Mouse (Mus musculus) urinary bladder, postnatal 4 days (tissue): Measurements from ENCODE around the gene Ppp1r27.
"Not testable (repeated sequence)": the region's sequence is repeated elsewhere in the genome, so short reads cannot be mapped to it uniquely, and the experiment has no call there.

Source experiments
- DNase-seq, 2 experiments: peaks; one replicate each; pipeline ENCODE4 v3.0.0; 2021 to 2022; ENCODE audit warnings: low spot score in 2 of 2

Ppp1r27 gene

GRCm38 (mm10) chr11:120550810-120551440 lies at the start of gene Ppp1r27:
TSS of gene Ppp1r27 (minus strand) at chr11:120551132.
- DNase-seq: no peak

GRCm38 (mm10) chr11:120600716-120601115 lies 49.8 kb upstream of the Ppp1r27 start:
- no peak for DNase-seq

GRCm38 (mm10) chr11:120598990-120599549 lies 48.1 kb upstream of the Ppp1r27 start:
- DNase-seq: no peak

- DNase-seq: peak; percentile 92 to 95
Measured at GRCm38 (mm10) chr11:120598283-120598989, 47.5 kb upstream of the Ppp1r27 start, which contains the start of the genes Alyref and Anapc11. TSS of gene Alyref (minus strand) at chr11:120598365. TSS of gene Anapc11 (plus strand) at chr11:120598421.

- DNase-seq: no peak
Measured at GRCm38 (mm10) chr11:120597240-120598235, 46.6 kb upstream of the Ppp1r27 start.

GRCm38 (mm10) chr11:120588531-120588930 lies 37.6 kb upstream of the Ppp1r27 start:
- DNase-seq: no peak

GRCm38 (mm10) chr11:120583937-120584336 lies 33.0 kb upstream of the Ppp1r27 start:
- DNase-seq: no peak

GRCm38 (mm10) chr11:120582982-120583293 lies 32.0 kb upstream of the Ppp1r27 start:
- not testable (repeated sequence) for DNase-seq

- no peak for DNase-seq
Measured at GRCm38 (mm10) chr11:120582268-120582981, 31.5 kb upstream of the Ppp1r27 start.

- peak; percentile 86 to 91 for DNase-seq
Measured at GRCm38 (mm10) chr11:120581490-120582267, 30.7 kb upstream of the Ppp1r27 start, which contains the start of gene Arhgdia. TSS of gene Arhgdia (minus strand) at chr11:120581624.

- DNase-seq: peak in 1 of 2 experiments; percentile 43
Measured at GRCm38 (mm10) chr11:120580871-120581331, 30.0 kb upstream of the Ppp1r27 start.

- DNase-seq: no peak
Measured at GRCm38 (mm10) chr11:120580190-120580589, 29.3 kb upstream of the Ppp1r27 start.

GRCm38 (mm10) chr11:120579316-120580107 lies 28.6 kb upstream of the Ppp1r27 start:
- peak; percentile 52 to 79 for DNase-seq

- no peak for DNase-seq
Measured at GRCm38 (mm10) chr11:120578694-120579243, 27.8 kb upstream of the Ppp1r27 start.

GRCm38 (mm10) chr11:120578024-120578693 lies 27.2 kb upstream of the Ppp1r27 start:
- no peak for DNase-seq

GRCm38 (mm10) chr11:120577211-120578023 lies 26.5 kb upstream of the Ppp1r27 start:
- DNase-seq: no peak

- DNase-seq: no peak
Measured at GRCm38 (mm10) chr11:120576365-120576981, 25.5 kb upstream of the Ppp1r27 start.
